Mouse (Mus musculus): ENCODE data around the gene Sept1. TPM values are rescaled to one million over a fixed set of nuclear protein-coding genes. Genes with fewer than 3 reads are reported as not detected.
A peak's percentile ranks its signal among the peaks of the same experiment; 100 is the strongest.

Gene Sept1
- polyA plus RNA-seq, 1 experiment from 2014 or later, result 18.5 TPM

GRCm38 (mm10) chr7:127243870-127244657 is 11.1 kb upstream of the Sept1 start, which contains the start of gene Zfp771:
TSS of gene Zfp771 (plus strand) at chr7:127244274.
- H3K4me2 ChIP-seq (replicated peaks; ENCODE audit: low read depth, low read length), result peak within 1 kb of the TSS; percentile 74
- H3K9me3 ChIP-seq (ENCODE audit: control insufficient read depth, low read length), result no peaks in the 10 kb centered on the region
- H3K4me3 ChIP-seq (ENCODE audit: low read length), result peak within 1 kb of the TSS; percentile 93
- WGBS, result under 1% methylated on average over 45 of the region's 56 CpGs
- H3K36me3 ChIP-seq (ENCODE audit: control insufficient read depth, insufficient read depth, low read length), result peaks cover 16% of the 10 kb centered on the region
- peak within 1 kb of the TSS; percentile 89 for H3K27ac ChIP-seq (ENCODE audit: low read depth, low read length)
- peak within 1 kb of the TSS; percentile 94 for H3K9ac ChIP-seq (ENCODE audit: low read depth, low read length)
- ATAC-seq (ENCODE audit: low FRiP score, low TSS enrichment), result peak; percentile 98
- H3K27me3 ChIP-seq (ENCODE audit: control insufficient read depth, insufficient read depth, low read length), result no peaks in the 10 kb centered on the region
- H3K4me1 ChIP-seq (ENCODE audit: control insufficient read depth, insufficient read depth, low read length), result peaks cover 18% of the 10 kb centered on the region; the same call in 1 of the 2 replicates

- ATAC-seq (ENCODE audit: low FRiP score, low TSS enrichment), result no peak
- no peaks in the 10 kb centered on the region for H3K9me3 ChIP-seq (ENCODE audit: control insufficient read depth, low read length)
- H3K4me2 ChIP-seq (replicated peaks; ENCODE audit: low read depth, low read length), result peak overlapping the region; percentile 74
- peaks cover 17% of the 10 kb centered on the region for H3K36me3 ChIP-seq (ENCODE audit: control insufficient read depth, insufficient read depth, low read length)
- peak overlapping the region; percentile 93; the same call in 1 of the 2 replicates for H3K4me3 ChIP-seq (ENCODE audit: low read length)
- 37% methylated on average over 2 of the region's 2 CpGs for WGBS
- peak overlapping the region; percentile 89 for H3K27ac ChIP-seq (ENCODE audit: low read depth, low read length)
- H3K27me3 ChIP-seq (ENCODE audit: control insufficient read depth, insufficient read depth, low read length), result no peaks in the 10 kb centered on the region
- H3K4me1 ChIP-seq (ENCODE audit: control insufficient read depth, insufficient read depth, low read length), result peaks cover 18% of the 10 kb centered on the region; the same call in 1 of the 2 replicates
- H3K9ac ChIP-seq (ENCODE audit: low read depth, low read length), result peak overlapping the region; percentile 94; the same call in 1 of the 2 replicates
Observed at GRCm38 (mm10) chr7:127243361-127243867, 10.5 kb upstream of the Sept1 start.

GRCm38 (mm10) chr7:127234777-127235176 is 1.8 kb upstream of the Sept1 start:
- Histone ChIP-seq H3K9me3 (ENCODE audit: control insufficient read depth, low read length) (no peaks in the 10 kb centered on the region), H3K36me3 (ENCODE audit: control insufficient read depth, insufficient read depth, low read length) (peaks cover 48% of the 10 kb centered on the region), H3K4me2 (replicated peaks; ENCODE audit: low read depth, low read length) (peak overlapping the region; percentile 67; the same call in 1 of the 2 replicates), H3K27me3 (ENCODE audit: control insufficient read depth, insufficient read depth, low read length) (no peaks in the 10 kb centered on the region), H3K27ac (ENCODE audit: low read depth, low read length) (no peak overlapping the region), H3K4me1 (ENCODE audit: control insufficient read depth, insufficient read depth, low read length) (peaks cover 13% of the 10 kb centered on the region), H3K4me3 (ENCODE audit: low read length) (no peak overlapping the region; the same call in 1 of the 2 replicates), H3K9ac (ENCODE audit: low read depth, low read length) (no peak overlapping the region)
- WGBS, result 98% methylated on average over 2 of the region's 2 CpGs
- ATAC-seq (ENCODE audit: low FRiP score, low TSS enrichment), result no peak

- Histone ChIP-seq H3K36me3 (ENCODE audit: control insufficient read depth, insufficient read depth, low read length) (peaks cover 57% of the 10 kb centered on the region), H3K4me1 (ENCODE audit: control insufficient read depth, insufficient read depth, low read length) (peaks cover 13% of the 10 kb centered on the region), H3K9me3 (ENCODE audit: control insufficient read depth, low read length) (no peaks in the 10 kb centered on the region), H3K4me2 (replicated peaks; ENCODE audit: low read depth, low read length) (peak overlapping the region; percentile 67), H3K27me3 (ENCODE audit: control insufficient read depth, insufficient read depth, low read length) (no peaks in the 10 kb centered on the region), H3K4me3 (ENCODE audit: low read length) (peak overlapping the region; percentile 95), H3K9ac (ENCODE audit: low read depth, low read length) (peak overlapping the region; percentile 74), H3K27ac (ENCODE audit: low read depth, low read length) (peak overlapping the region; percentile 99)
- ATAC-seq (ENCODE audit: low FRiP score, low TSS enrichment), result no peak
- 4% methylated on average over 9 of the region's 9 CpGs for WGBS
Observed at GRCm38 (mm10) chr7:127233765-127234164, 835 bp upstream of the Sept1 start.

GRCm38 (mm10) chr7:127233368-127233749 is 429 bp upstream of the Sept1 start:
- Histone ChIP-seq H3K9ac (ENCODE audit: low read depth, low read length) (peak overlapping the region; percentile 74), H3K4me1 (ENCODE audit: control insufficient read depth, insufficient read depth, low read length) (peaks cover 13% of the 10 kb centered on the region), H3K27ac (ENCODE audit: low read depth, low read length) (peak overlapping the region; percentile 99), H3K4me2 (replicated peaks; ENCODE audit: low read depth, low read length) (peak overlapping the region; percentile 67), H3K36me3 (ENCODE audit: control insufficient read depth, insufficient read depth, low read length) (peaks cover 53% of the 10 kb centered on the region), H3K9me3 (ENCODE audit: control insufficient read depth, low read length) (no peaks in the 10 kb centered on the region), H3K4me3 (ENCODE audit: low read length) (peak overlapping the region; percentile 95), H3K27me3 (ENCODE audit: control insufficient read depth, insufficient read depth, low read length) (no peaks in the 10 kb centered on the region)
- WGBS, result under 1% methylated on average over 27 of the region's 27 CpGs
- ATAC-seq (ENCODE audit: low FRiP score, low TSS enrichment), result peak; percentile 54; the same call in 1 of the 2 replicates

- Histone ChIP-seq H3K27me3 (ENCODE audit: control insufficient read depth, insufficient read depth, low read length) (no peaks in the 10 kb centered on the region), H3K4me3 (ENCODE audit: low read length) (peak overlapping the region; percentile 95), H3K9me3 (ENCODE audit: control insufficient read depth, low read length) (no peaks in the 10 kb centered on the region), H3K27ac (ENCODE audit: low read depth, low read length) (peak overlapping the region; percentile 99), H3K36me3 (ENCODE audit: control insufficient read depth, insufficient read depth, low read length) (peaks cover 40% of the 10 kb centered on the region), H3K9ac (ENCODE audit: low read depth, low read length) (peak overlapping the region; percentile 74), H3K4me2 (replicated peaks; ENCODE audit: low read depth, low read length) (peak overlapping the region; percentile 67), H3K4me1 (ENCODE audit: control insufficient read depth, insufficient read depth, low read length) (peaks cover 13% of the 10 kb centered on the region)
- ATAC-seq (ENCODE audit: low FRiP score, low TSS enrichment), result 0 out of 2 replicates have a peak, but pooled peaks have one; percentile 4
- 5% methylated on average over 20 of the region's 20 CpGs for WGBS
Observed at GRCm38 (mm10) chr7:127231826-127232621, 906 bp downstream of the Sept1 start.

- Histone ChIP-seq H3K9ac (ENCODE audit: low read depth, low read length) (peak overlapping the region; percentile 74; the same call in 1 of the 2 replicates), H3K4me2 (replicated peaks; ENCODE audit: low read depth, low read length) (peak overlapping the region; percentile 67), H3K27ac (ENCODE audit: low read depth, low read length) (no peak overlapping the region), H3K27me3 (ENCODE audit: control insufficient read depth, insufficient read depth, low read length) (no peaks in the 10 kb centered on the region), H3K4me3 (ENCODE audit: low read length) (peak overlapping the region; percentile 95), H3K36me3 (ENCODE audit: control insufficient read depth, insufficient read depth, low read length) (peaks cover 33% of the 10 kb centered on the region), H3K4me1 (ENCODE audit: control insufficient read depth, insufficient read depth, low read length) (peaks cover 13% of the 10 kb centered on the region), H3K9me3 (ENCODE audit: control insufficient read depth, low read length) (no peaks in the 10 kb centered on the region)
- no peak for ATAC-seq (ENCODE audit: low FRiP score, low TSS enrichment)
- 62% methylated on average over 3 of the region's 3 CpGs for WGBS
Observed at GRCm38 (mm10) chr7:127231376-127231775, 1.6 kb downstream of the Sept1 start.

- Histone ChIP-seq H3K4me1 (ENCODE audit: control insufficient read depth, insufficient read depth, low read length) (peaks cover 13% of the 10 kb centered on the region), H3K36me3 (ENCODE audit: control insufficient read depth, insufficient read depth, low read length) (peaks cover 16% of the 10 kb centered on the region), H3K9ac (ENCODE audit: low read depth, low read length) (no peak overlapping the region), H3K27me3 (ENCODE audit: control insufficient read depth, insufficient read depth, low read length) (no peaks in the 10 kb centered on the region), H3K4me2 (replicated peaks; ENCODE audit: low read depth, low read length) (no peak overlapping the region), H3K27ac (ENCODE audit: low read depth, low read length) (no peak overlapping the region), H3K9me3 (ENCODE audit: control insufficient read depth, low read length) (no peaks in the 10 kb centered on the region), H3K4me3 (ENCODE audit: low read length) (no peak overlapping the region)
- WGBS, result 62% methylated on average over 4 of the region's 4 CpGs
- no peak for ATAC-seq (ENCODE audit: low FRiP score, low TSS enrichment)
Observed at GRCm38 (mm10) chr7:127228615-127229303, 4.2 kb downstream of the Sept1 start.

All from kidney, embryonic 14.5 days (tissue).